Mouse (Mus musculus): ENCODE results near the gene Ttyh2. TPM values are rescaled to one million over a fixed set of nuclear protein-coding genes. Genes with fewer than 3 reads are reported as not detected.

The Ttyh2 gene
- total and polyA plus RNA-seq, 2 experiments = 25.6 to 66.9 TPM

- Histone ChIP-seq H3K27ac (replicated peaks; ENCODE audit: insufficient read depth, low read depth, low read length) (peak overlapping the region; percentile 56), H3K27me3 (ENCODE audit: control insufficient read depth, insufficient read depth, low read length) (no peaks in the 10 kb centered on the region), H3K36me3 (ENCODE audit: control insufficient read depth, insufficient read depth, low read length) (no peaks in the 10 kb centered on the region), H3K4me1 (ENCODE audit: control insufficient read depth, insufficient read depth, low read length) (peaks cover 59% of the 10 kb centered on the region), H3K9ac (ENCODE audit: low read depth, low read length) (0 out of 2 replicates have a peak overlapping the region, but pooled peaks have one; percentile 7), H3K79me2 (ENCODE audit: control insufficient read depth, insufficient read depth, low read length) (peaks cover 33% of the 10 kb centered on the region; the same call in 1 of the 2 replicates), H3K4me3 (ENCODE audit: insufficient read depth, low read depth, low read length) (no peak overlapping the region)
- 30% methylated on average over 8 of the region's 8 CpGs for WGBS
- peak; percentile 44 for DNase-seq (ENCODE audit: extremely low read depth, low read depth, low spot score)
- no peak for TF ChIP-seq POLR2A (IDR thresholded peaks at IDR 0.05; ENCODE audit: extremely low read depth, insufficient read depth, low read length)
- no peak for TF ChIP-seq CTCF (IDR thresholded peaks at IDR 0.05; ENCODE audit: low read depth, low read length)
These were observed 4.4 kb downstream of the Ttyh2 start for GRCm38 (mm10) chr11:114679582-114679981.

GRCm38 (mm10) chr11:114680291-114680690 lies 5.1 kb downstream of the Ttyh2 start:
- WGBS = 39% methylated on average over 10 of the region's 10 CpGs

GRCm38 (mm10) chr11:114681054-114681453 lies 5.8 kb downstream of the Ttyh2 start:
- no peak overlapping the region for H3K4me3 ChIP-seq (ENCODE audit: insufficient read depth, low read depth, low read length)
- WGBS = 37% methylated on average over 5 of the region's 5 CpGs
- H3K27ac ChIP-seq (replicated peaks; ENCODE audit: insufficient read depth, low read depth, low read length) = peak overlapping the region; percentile 45
- no peaks in the 10 kb centered on the region for H3K36me3 ChIP-seq (ENCODE audit: control insufficient read depth, insufficient read depth, low read length)
- H3K27me3 ChIP-seq (ENCODE audit: control insufficient read depth, insufficient read depth, low read length) = no peaks in the 10 kb centered on the region
- H3K79me2 ChIP-seq (ENCODE audit: control insufficient read depth, insufficient read depth, low read length) = peaks cover 42% of the 10 kb centered on the region
- TF ChIP-seq POLR2A (IDR thresholded peaks at IDR 0.05; ENCODE audit: extremely low read depth, insufficient read depth, low read length) (no peak), CTCF (IDR thresholded peaks at IDR 0.05; ENCODE audit: low read depth, low read length) (no peak)
- DNase-seq (ENCODE audit: extremely low read depth, low read depth, low spot score) = no peak
- H3K4me1 ChIP-seq (ENCODE audit: control insufficient read depth, insufficient read depth, low read length) = peaks cover 67% of the 10 kb centered on the region
- H3K9ac ChIP-seq (ENCODE audit: low read depth, low read length) = peak overlapping the region; percentile 36; the same call in 1 of the 2 replicates

More at GRCm38 (mm10) chr11:114680291-114680690, 5.1 kb downstream of the Ttyh2 start:
- Histone ChIP-seq H3K27me3 (ENCODE audit: control insufficient read depth, insufficient read depth, low read length) (no peaks in the 10 kb centered on the region), H3K79me2 (ENCODE audit: control insufficient read depth, insufficient read depth, low read length) (peaks cover 34% of the 10 kb centered on the region; the same call in 1 of the 2 replicates), H3K27ac (replicated peaks; ENCODE audit: insufficient read depth, low read depth, low read length) (no peak overlapping the region), H3K4me3 (ENCODE audit: insufficient read depth, low read depth, low read length) (no peak overlapping the region), H3K4me1 (ENCODE audit: control insufficient read depth, insufficient read depth, low read length) (peaks cover 61% of the 10 kb centered on the region), H3K9ac (ENCODE audit: low read depth, low read length) (no peak overlapping the region), H3K36me3 (ENCODE audit: control insufficient read depth, insufficient read depth, low read length) (no peaks in the 10 kb centered on the region)
- DNase-seq (ENCODE audit: extremely low read depth, low read depth, low spot score) = peak; percentile 53
- TF ChIP-seq POLR2A (IDR thresholded peaks at IDR 0.05; ENCODE audit: extremely low read depth, insufficient read depth, low read length) (no peak), CTCF (IDR thresholded peaks at IDR 0.05; ENCODE audit: low read depth, low read length) (no peak)

GRCm38 (mm10) chr11:114682321-114682900 lies 7.2 kb downstream of the Ttyh2 start:
- Histone ChIP-seq H3K79me2 (ENCODE audit: control insufficient read depth, insufficient read depth, low read length) (peaks cover 41% of the 10 kb centered on the region), H3K36me3 (ENCODE audit: control insufficient read depth, insufficient read depth, low read length) (no peaks in the 10 kb centered on the region), H3K4me1 (ENCODE audit: control insufficient read depth, insufficient read depth, low read length) (peaks cover 65% of the 10 kb centered on the region), H3K4me3 (ENCODE audit: insufficient read depth, low read depth, low read length) (no peak overlapping the region), H3K27me3 (ENCODE audit: control insufficient read depth, insufficient read depth, low read length) (no peaks in the 10 kb centered on the region), H3K27ac (replicated peaks; ENCODE audit: insufficient read depth, low read depth, low read length) (peak overlapping the region; percentile 60), H3K9ac (ENCODE audit: low read depth, low read length) (no peak overlapping the region)
- TF ChIP-seq CTCF (IDR thresholded peaks at IDR 0.05; ENCODE audit: low read depth, low read length) = no peak
- no peak for TF ChIP-seq POLR2A (IDR thresholded peaks at IDR 0.05; ENCODE audit: extremely low read depth, insufficient read depth, low read length)
- WGBS = 62% methylated on average over 13 of the region's 13 CpGs
- DNase-seq (ENCODE audit: extremely low read depth, low read depth, low spot score) = peak; percentile 72

GRCm38 (mm10) chr11:114683029-114683721 lies 7.9 kb downstream of the Ttyh2 start:
- Histone ChIP-seq H3K4me1 (ENCODE audit: control insufficient read depth, insufficient read depth, low read length) (peaks cover 66% of the 10 kb centered on the region), H3K27me3 (ENCODE audit: control insufficient read depth, insufficient read depth, low read length) (no peaks in the 10 kb centered on the region), H3K36me3 (ENCODE audit: control insufficient read depth, insufficient read depth, low read length) (no peaks in the 10 kb centered on the region), H3K9ac (ENCODE audit: low read depth, low read length) (no peak overlapping the region), H3K27ac (replicated peaks; ENCODE audit: insufficient read depth, low read depth, low read length) (peak overlapping the region; percentile 60), H3K79me2 (ENCODE audit: control insufficient read depth, insufficient read depth, low read length) (peaks cover 37% of the 10 kb centered on the region), H3K4me3 (ENCODE audit: insufficient read depth, low read depth, low read length) (no peak overlapping the region)
- TF ChIP-seq CTCF (IDR thresholded peaks at IDR 0.05; ENCODE audit: low read depth, low read length) = no peak
- no peak for TF ChIP-seq POLR2A (IDR thresholded peaks at IDR 0.05; ENCODE audit: extremely low read depth, insufficient read depth, low read length)
- no peak for DNase-seq (ENCODE audit: extremely low read depth, low read depth, low spot score)
- 83% methylated on average over 10 of the region's 10 CpGs for WGBS

All from liver, adult 2 months (tissue).